Mouse (Mus musculus): ENCODE data around the gene Sgsm3.

The Sgsm3 gene

GRCm38 (mm10) chr15:80981176-80981575 is 3.6 kb downstream of the Sgsm3 start:
- DNase-seq (ENCODE audit: low spot score in 2 of 2) = no peak

DNA sequence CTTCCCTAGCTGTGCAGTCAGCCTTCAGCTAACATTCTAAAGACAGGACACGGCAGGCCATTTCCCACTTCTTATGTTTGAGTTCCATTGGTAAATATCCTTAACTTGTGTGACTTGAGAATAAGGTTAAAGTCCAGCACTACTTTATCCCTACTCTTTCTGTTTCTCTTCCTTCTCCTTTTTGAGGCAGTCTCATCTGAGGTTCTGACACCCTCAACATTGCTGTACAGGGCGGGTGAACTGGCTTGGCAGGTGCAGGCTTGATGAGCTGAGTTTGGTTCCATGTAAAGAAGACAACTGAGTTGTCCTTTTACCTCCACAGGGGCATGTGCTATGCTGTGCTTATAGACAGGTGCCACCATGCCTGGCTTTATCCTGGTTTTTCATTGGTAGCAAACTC is 5.7 kb downstream of the Sgsm3 start:
- no peak for DNase-seq (ENCODE audit: low spot score in 2 of 2)

GRCm38 (mm10) chr15:80988331-80988730 is 10.8 kb downstream of the Sgsm3 start:
- DNase-seq (ENCODE audit: low spot score in 2 of 2) = no peak

DNA sequence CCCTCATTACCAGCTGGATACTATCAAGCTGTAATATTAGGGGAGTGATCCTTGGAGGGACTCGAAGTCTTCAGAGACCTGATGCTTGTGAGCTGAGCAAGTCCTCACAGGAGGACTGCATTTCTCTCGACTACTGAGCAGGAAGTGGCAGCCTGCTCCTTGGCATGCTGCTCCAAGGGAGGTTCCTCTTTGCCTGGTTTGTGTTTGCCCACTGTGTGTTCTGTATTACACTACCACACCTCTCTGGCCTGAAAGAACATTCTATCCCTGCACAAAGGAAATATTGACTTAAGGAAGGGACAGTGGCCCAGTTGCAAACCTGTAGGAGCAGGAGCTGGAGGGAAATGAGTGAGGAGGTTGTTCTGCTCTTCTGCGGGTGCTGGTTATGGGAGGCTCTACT is 12.1 kb downstream of the Sgsm3 start:
- no peak for DNase-seq (ENCODE audit: low spot score in 2 of 2)

GRCm38 (mm10) chr15:80994959-80995358 is 17.4 kb downstream of the Sgsm3 start:
- DNase-seq (ENCODE audit: low spot score in 2 of 2) = no peak

GRCm38 (mm10) chr15:80996090-80996835 is 18.7 kb downstream of the Sgsm3 start:
- no peak for DNase-seq (ENCODE audit: low spot score in 2 of 2)

DNA sequence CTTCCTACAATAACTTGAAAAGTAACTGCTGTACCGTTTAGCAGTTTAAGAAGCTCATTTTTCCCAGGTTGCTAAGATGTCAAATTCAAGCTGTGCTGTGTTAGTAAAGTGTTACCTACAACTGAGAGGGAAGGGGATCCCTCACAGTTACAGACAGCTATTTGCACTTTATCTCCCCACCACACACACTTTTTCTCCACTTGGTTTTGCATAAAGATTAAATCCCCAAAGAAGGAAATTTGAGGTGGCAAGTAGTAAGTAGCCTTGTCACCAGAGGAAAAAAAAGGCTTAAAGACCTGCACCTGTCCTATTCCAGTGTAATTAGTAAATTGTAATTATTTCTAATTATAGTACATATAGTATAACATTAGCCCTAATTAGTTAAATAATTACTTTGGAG is 19.5 kb downstream of the Sgsm3 start:
- no peak for DNase-seq (ENCODE audit: low spot score in 2 of 2)

GRCm38 (mm10) chr15:81000419-81001138 is 23.0 kb downstream of the Sgsm3 start:
- DNase-seq (ENCODE audit: low spot score in 2 of 2) = no peak

GRCm38 (mm10) chr15:81006127-81006735 is 28.7 kb downstream of the Sgsm3 start:
- DNase-seq (ENCODE audit: low spot score in 2 of 2) = no peak

- DNase-seq (ENCODE audit: low spot score in 2 of 2) = no peak
Observed at GRCm38 (mm10) chr15:81007339-81007738, 29.8 kb downstream of the Sgsm3 start.

- no peak for DNase-seq (ENCODE audit: low spot score in 2 of 2)
Observed at GRCm38 (mm10) chr15:81007905-81008304, 30.3 kb downstream of the Sgsm3 start.

- no peak for DNase-seq (ENCODE audit: low spot score in 2 of 2)
Observed at GRCm38 (mm10) chr15:81008689-81009123, 31.1 kb downstream of the Sgsm3 start.

GRCm38 (mm10) chr15:81010114-81010513 is 32.5 kb downstream of the Sgsm3 start:
- DNase-seq (ENCODE audit: low spot score in 2 of 2) = no peak

- DNase-seq (ENCODE audit: low spot score in 2 of 2) = no peak
Observed at GRCm38 (mm10) chr15:81011523-81011922, 34.0 kb downstream of the Sgsm3 start.

DNA sequence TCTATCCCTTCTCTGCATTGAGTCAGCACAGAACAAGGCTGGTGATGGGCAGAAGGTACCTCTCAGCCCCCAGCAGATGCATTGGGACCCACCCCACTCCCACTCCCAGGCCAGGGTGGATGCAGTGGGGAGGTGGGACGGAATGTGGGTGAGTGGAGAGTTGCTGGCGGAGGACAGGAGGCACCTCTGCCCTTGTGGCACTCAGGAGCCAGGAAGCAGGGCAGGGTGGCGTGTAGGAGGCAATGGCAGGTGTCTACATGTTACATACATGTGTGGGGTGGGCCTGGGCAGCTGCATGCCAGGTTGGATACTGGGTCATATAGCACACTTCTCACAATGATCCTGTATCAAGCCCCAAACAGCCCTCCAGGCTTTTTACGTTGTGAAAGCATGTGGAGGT is 34.8 kb downstream of the Sgsm3 start:
- peak in 1 of 2 experiments; percentile 5 for DNase-seq (ENCODE audit: low spot score in 2 of 2)

DNA sequence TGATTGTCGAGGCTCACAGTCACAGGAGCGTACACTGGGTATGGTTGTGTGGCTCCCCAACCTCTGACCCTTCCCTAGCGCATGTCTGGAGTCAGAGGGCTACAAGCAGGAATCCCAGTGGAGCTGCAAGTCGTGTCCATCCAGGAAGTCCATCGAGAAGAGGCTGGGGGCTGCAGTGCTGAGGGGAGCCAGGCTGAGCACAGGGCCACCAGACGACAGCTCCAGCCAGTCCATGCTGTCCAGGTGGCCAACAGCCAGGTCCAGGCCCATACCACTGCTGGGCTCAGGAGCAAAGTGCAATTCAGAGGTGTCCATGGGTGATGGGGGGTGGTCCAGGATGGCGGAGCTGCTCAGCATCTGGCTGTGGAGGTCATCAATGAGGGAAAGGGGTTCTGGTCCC is 35.6 kb downstream of the Sgsm3 start:
- no peak for DNase-seq (ENCODE audit: low spot score in 2 of 2)

GRCm38 (mm10) chr15:81015068-81015744 is 37.6 kb downstream of the Sgsm3 start:
- no peak for DNase-seq (ENCODE audit: low spot score in 2 of 2)

- DNase-seq (ENCODE audit: low spot score in 2 of 2) = no peak
Observed at GRCm38 (mm10) chr15:81016488-81016887, 38.9 kb downstream of the Sgsm3 start.

- no peak for DNase-seq (ENCODE audit: low spot score in 2 of 2)
Observed at GRCm38 (mm10) chr15:81017308-81017707, 39.7 kb downstream of the Sgsm3 start.

- DNase-seq (ENCODE audit: low spot score in 2 of 2) = no peak
Observed at GRCm38 (mm10) chr15:81021377-81021776, 43.8 kb downstream of the Sgsm3 start.

DNA sequence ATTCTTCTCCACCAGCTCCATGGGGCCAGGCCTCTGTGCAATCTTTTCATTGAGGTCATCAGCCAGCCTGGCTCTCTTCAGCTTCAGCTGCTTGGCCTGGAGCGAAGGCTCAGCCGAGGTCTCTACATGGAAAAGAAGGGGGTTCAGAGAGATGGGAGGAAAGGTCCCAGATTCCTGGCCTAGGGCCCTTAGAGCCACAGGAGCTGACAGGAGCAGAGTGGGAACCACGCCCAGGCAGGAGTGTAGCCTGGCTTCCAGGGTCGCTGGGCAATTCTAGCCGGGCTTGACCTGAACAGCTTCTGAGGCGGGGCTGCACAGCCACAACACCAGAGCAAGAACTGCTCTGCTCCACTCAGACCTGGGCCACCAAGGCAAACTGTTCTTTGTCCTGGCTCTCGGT is 44.9 kb downstream of the Sgsm3 start:
- no peak for DNase-seq (ENCODE audit: low spot score in 2 of 2)

- DNase-seq (ENCODE audit: low spot score in 2 of 2) = no peak
Observed at GRCm38 (mm10) chr15:81023842-81024241, 46.3 kb downstream of the Sgsm3 start.
